Mouse (Mus musculus) adrenal gland, postnatal 10 days (tissue): ENCODE results near the gene Zmiz1. TPM values are rescaled to one million over a fixed set of nuclear protein-coding genes. Genes with fewer than 3 reads are reported as not detected.

Experiments used
- DNase-seq: peaks from one replicate; pipeline ENCODE4 v3.0.0; 2021; ENCODE audit warnings: mixed read lengths
- total RNA-seq, 2 experiments: library from RNA; stranded (reverse); gene quantifications; 2 replicates each; pipeline ENCODE4 v1.2.3; 2021

The Zmiz1 gene
- total RNA-seq, 2 experiments from 2014 or later, result 63.8 to 73.3 TPM

GRCm38 (mm10) chr14:25513496-25513895 is 54.5 kb downstream of the Zmiz1 start:
- no peak for DNase-seq

- DNase-seq, result no peak
Measured at GRCm38 (mm10) chr14:25514943-25515512, 56.0 kb downstream of the Zmiz1 start.

- DNase-seq, result peak; percentile 86
Measured at GRCm38 (mm10) chr14:25515924-25516323, 56.9 kb downstream of the Zmiz1 start.

GRCm38 (mm10) chr14:25516640-25517591 is 57.9 kb downstream of the Zmiz1 start:
- peak; percentile 73 for DNase-seq

GRCm38 (mm10) chr14:25518645-25519044 is 59.7 kb downstream of the Zmiz1 start:
- no peak for DNase-seq

- peak; percentile 81 for DNase-seq
Measured at GRCm38 (mm10) chr14:25519656-25520055, 60.7 kb downstream of the Zmiz1 start.

- DNase-seq, result no peak
Measured at GRCm38 (mm10) chr14:25520589-25520988, 61.6 kb downstream of the Zmiz1 start.

- DNase-seq, result no peak
Measured at GRCm38 (mm10) chr14:25520991-25521390, 62.0 kb downstream of the Zmiz1 start.

GRCm38 (mm10) chr14:25521500-25521899 is 62.5 kb downstream of the Zmiz1 start:
- DNase-seq, result no peak

- no peak for DNase-seq
Measured at GRCm38 (mm10) chr14:25522415-25522814, 63.4 kb downstream of the Zmiz1 start.

- peak; percentile 65 for DNase-seq
Measured at GRCm38 (mm10) chr14:25523230-25524110, 64.5 kb downstream of the Zmiz1 start.

- DNase-seq, result no peak
Measured at GRCm38 (mm10) chr14:25524111-25524495, 65.1 kb downstream of the Zmiz1 start.

GRCm38 (mm10) chr14:25524884-25525283 is 65.9 kb downstream of the Zmiz1 start:
- DNase-seq, result no peak

GRCm38 (mm10) chr14:25525729-25526128 is 66.7 kb downstream of the Zmiz1 start:
- DNase-seq, result peak; percentile 51

- peak; percentile 64 for DNase-seq
Measured at GRCm38 (mm10) chr14:25526872-25527271, 67.9 kb downstream of the Zmiz1 start.

GRCm38 (mm10) chr14:25527321-25527720 is 68.3 kb downstream of the Zmiz1 start:
- DNase-seq, result peak; percentile 70

GRCm38 (mm10) chr14:25530342-25530741 is 71.4 kb downstream of the Zmiz1 start:
- no peak for DNase-seq

GRCm38 (mm10) chr14:25530815-25531214 is 71.8 kb downstream of the Zmiz1 start:
- DNase-seq, result no peak

- peak; percentile 55 for DNase-seq
Measured at GRCm38 (mm10) chr14:25533010-25533409, 74.0 kb downstream of the Zmiz1 start.

- DNase-seq, result no peak
Measured at GRCm38 (mm10) chr14:25533631-25534395, 74.8 kb downstream of the Zmiz1 start.

GRCm38 (mm10) chr14:25534396-25534769 is 75.4 kb downstream of the Zmiz1 start:
- DNase-seq, result no peak
